Mouse (Mus musculus) lung, adult 18-20 months (tissue): ENCODE data around the gene Pygm.
A peak's percentile ranks its signal among the peaks of the same experiment; 100 is the strongest.

Source experiments
- DNase-seq, 2 experiments: peaks; one replicate each; pipeline ENCODE4 v3.0.0; 2022; ENCODE audit warnings: mixed read lengths in 2 of 2

Gene Pygm

GRCm38 (mm10) chr19:6388006-6388405 is 3.8 kb downstream of the Pygm start:
- DNase-seq = no peak

- DNase-seq = peak; percentile 45 to 50
Measured at GRCm38 (mm10) chr19:6389803-6390202, 5.6 kb downstream of the Pygm start.

GRCm38 (mm10) chr19:6390251-6390650 is 6.1 kb downstream of the Pygm start:
- no peak for DNase-seq

GRCm38 (mm10) chr19:6392743-6393393 is 8.7 kb downstream of the Pygm start:
- no peak for DNase-seq

- no peak for DNase-seq
Measured at GRCm38 (mm10) chr19:6393637-6394036, 9.4 kb downstream of the Pygm start.

- no peak for DNase-seq
Measured at GRCm38 (mm10) chr19:6396237-6396636, 12.0 kb downstream of the Pygm start.

DNA sequence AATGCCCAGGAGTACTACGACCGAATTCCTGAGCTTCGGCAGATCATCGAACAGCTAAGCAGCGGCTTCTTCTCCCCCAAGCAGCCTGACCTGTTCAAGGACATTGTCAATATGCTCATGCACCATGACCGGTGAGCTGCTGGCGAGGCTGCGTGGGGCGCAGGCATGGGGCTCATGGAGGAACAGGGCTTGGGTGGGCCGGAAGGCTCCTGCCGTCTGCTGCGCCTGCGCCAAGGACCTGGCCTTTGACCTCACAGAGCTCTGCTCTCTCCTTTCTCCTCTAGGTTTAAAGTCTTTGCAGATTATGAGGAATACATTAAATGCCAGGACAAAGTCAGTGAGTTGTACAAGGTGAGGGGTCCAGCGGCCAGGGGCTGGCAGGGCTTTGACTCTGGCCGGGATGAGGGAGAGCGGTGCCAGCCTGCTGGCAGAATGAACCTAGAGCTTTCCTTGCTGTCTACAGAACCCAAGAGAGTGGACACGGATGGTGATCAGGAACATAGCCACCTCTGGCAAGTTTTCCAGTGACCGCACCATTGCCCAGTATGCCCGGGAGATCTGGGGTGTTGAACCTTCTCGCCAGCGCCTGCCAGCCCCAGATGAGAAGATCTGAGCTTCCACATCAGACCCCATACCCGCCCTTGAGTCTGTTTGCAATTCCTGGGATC is 13.5 kb downstream of the Pygm start:
- no peak for DNase-seq

DNA sequence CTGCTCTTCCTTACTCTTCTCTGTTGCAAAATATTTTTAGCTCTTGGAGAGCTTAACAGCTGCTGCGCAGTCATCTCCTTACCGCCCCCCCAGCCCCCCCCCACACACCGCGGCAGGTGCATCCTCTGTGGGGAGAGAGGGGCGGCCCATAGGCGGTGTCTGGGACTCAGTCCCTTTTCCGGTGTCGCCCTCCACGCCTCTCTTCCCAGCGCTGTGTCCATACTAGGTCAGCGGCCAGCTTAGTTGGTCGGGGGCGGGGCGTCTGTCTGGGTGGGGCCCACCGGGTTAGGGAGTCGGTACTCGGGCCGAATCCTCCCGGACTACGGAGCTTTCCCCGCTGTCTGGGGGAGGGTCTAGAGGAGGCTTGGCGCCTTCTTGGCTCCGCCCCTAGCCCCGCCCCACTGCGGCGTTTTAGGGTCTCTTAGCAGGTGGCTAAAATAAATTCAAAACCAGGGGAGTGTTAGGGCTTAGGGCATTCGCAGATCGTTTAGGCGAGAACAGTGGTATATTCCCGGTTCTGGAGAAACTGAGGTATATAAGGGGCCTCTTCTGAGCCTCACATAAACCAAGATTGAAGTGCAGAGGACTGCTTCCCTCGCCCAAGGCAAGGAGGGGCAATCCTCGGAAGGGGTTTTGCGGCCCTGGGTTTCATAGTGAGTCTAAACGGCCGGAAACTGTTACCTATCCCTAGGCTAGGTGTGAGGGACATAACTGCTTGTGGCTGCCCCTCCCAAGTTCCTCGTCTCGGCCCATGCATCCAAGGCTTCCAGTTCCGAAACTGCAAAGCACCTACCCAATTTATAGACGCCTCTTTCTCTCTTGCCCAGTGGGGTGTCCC is 14.5 kb downstream of the Pygm start:
- peak; percentile 88 to 93 for DNase-seq

GRCm38 (mm10) chr19:6399285-6400095 is 15.3 kb downstream of the Pygm start, which contains the start of gene Rasgrp2:
Rasgrp2 (plus strand) TSS chr19:6399340.
- DNase-seq = peak; percentile 88 to 90

GRCm38 (mm10) chr19:6400096-6401086 is 16.2 kb downstream of the Pygm start:
- no peak for DNase-seq

DNA sequence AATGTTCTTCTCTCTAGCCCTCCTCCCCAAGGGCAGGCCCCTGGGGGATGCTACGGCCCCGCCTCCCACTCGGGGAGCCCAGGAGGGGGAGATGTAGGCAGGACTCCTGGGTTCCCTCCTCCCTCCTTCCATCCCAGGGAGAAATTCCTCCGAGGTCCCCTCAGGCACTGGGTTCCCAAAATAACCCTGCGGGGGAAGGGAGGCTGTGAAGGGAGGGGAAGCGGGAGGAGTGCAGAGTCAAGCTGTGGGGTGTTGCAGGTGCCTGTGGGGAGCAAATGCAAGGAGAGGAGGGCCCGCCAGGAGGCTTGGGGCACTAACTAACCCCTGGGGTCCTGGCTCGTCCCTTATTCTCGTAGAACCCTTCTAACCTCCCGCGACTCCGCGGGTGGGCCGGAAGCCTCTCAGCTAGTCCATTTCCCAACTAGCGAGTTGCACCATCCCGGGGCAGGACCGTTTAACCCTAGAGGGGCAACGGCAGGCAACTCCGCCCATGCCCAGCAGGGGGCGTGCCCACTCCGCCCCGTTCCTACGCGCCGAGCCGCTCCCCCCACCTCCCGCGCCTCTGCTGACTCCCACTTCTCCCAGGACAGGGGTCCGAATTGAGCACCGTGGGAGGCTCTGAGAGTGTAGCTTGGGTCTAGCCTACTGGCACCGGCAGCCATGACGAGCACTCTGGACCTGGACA is 17.1 kb downstream of the Pygm start:
- peak; percentile 86 to 92 for DNase-seq

DNA sequence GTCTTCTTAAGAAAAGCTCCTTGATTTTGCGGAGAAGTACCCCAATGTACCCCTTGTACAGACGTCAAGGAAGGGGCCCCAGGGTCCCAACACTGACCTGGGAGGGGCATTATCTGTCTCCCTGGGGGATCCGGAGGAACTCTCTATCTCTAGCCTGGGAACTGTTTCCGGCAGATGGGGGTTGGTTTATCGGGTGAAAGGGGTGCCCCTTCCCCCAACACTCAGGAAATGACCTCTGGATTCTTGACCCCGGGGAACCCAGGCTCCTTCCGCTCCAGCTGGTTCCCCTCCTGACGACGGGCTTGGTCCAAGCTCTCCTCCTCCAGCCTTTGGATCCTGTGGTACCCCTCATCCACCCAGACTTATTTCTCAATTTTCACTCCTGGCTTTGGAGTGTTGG is 17.8 kb downstream of the Pygm start:
- DNase-seq = peak; percentile 51 to 61

DNA sequence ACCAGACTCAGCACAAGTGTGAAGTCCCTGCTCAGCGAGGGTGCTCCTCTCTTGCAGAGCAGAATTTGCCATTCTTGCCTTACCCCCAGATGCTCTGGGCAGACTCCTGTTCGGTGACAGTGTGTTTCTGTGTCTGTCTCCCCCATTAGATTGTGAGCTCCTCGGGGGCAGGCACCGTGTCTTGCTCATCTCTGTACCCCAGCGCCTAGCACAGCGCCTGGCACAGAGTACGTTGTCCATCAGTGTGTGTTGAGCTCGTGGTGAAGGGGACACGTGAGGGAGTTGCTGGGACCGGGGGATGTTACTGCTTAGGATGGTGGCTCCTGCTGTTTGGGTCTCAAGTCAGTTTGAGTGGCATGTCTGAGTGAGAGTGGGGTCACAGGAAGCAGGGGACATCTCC is 19.7 kb downstream of the Pygm start:
- no peak for DNase-seq

DNA sequence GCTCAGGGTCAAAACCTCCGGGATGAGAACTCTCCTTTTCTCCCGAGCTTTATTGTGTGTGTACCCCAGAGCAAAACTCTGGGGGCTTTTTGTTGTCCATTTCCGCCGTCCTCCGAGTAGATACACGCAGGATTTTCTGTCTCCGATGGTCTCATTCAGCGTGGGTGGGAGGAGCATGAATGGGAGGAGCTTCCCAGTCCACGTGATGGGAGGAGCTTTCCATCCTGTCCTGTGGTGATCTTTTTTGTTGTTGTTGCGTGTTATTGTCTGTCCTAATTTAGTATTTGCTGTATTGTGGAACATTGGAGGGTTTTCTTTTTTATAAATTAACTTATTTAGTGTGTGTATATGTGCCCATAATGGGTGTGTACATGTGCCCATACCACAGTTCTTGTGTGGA is 21.2 kb downstream of the Pygm start:
- DNase-seq = no peak

DNA sequence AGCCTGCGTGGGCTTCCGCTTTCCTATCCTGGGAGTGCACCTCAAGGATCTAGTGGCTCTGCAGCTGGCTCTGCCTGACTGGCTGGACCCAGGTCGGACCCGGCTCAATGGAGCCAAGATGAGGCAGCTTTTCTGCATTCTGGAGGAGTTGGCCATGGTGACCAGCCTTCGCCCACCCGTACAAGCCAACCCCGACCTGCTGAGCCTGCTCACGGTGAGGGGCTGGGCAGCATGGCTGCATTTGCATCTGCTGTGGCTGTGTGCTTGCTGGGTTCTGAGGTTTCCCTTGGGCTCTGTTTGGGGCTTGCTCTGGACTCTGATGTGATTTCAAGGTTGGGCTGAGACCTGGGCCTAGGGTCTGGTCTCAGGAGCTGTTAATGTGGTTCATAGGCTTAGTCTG is 22.9 kb downstream of the Pygm start:
- DNase-seq = no peak

DNA sequence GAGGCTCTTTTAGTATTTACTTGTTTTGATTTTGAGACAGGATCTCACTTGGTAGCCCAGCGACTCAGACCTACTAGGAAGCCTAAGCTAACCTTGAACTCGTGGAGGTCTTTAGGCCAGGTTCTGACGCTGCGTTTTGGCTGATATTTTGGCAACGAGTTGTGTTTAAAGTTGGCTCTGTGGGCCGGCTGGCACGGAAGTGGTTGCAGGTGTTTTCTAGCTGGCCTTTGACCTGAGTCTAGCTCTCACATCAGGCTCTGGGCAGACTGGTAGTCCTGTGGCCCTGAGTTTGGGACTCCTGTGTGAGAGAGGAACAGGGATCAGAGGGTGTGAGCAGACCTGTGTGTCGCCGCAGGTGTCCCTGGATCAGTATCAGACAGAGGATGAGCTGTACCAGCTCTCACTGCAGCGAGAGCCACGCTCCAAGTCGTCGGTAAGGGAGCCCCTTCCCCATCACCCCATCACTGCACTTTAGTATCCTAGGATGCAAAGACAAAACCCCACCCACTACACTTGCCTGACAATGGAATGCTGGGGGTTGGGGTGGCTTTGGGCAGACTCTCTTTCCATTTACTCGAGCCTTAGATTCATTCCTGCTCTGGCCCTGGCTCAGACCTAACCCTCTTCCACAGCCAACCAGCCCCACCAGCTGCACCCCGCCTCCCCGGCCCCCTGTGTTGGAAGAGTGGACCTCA is 23.8 kb downstream of the Pygm start:
- no peak for DNase-seq

GRCm38 (mm10) chr19:6408749-6409148 is 24.6 kb downstream of the Pygm start:
- no peak for DNase-seq

DNA sequence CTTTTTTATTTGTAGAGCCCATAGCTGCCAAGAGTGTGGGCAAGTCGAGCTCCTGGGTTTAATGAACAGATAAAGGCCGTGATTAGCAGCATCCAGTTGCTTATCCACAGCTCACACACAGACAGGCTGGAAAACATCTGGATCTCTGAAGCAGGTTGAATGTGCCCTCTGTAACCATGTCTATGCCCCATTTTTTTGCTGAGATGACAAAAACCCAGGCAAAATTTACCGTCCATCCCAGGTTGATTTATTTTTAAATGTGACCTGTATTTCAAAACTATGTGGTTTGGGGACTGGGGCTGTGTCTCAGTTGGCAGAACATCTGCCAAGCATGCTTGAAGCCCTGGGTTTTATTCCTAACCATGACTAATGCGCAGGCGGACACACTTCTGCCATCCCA is 25.0 kb downstream of the Pygm start:
- DNase-seq = no peak

GRCm38 (mm10) chr19:6409936-6410335 is 25.7 kb downstream of the Pygm start:
- DNase-seq = no peak

- DNase-seq = no peak
Measured at GRCm38 (mm10) chr19:6412798-6413197, 28.6 kb downstream of the Pygm start.
